Mouse (Mus musculus) G1E (cell line): Measurements from ENCODE around the gene Zcchc4. TPM values are rescaled to one million over a fixed set of nuclear protein-coding genes. Genes with fewer than 3 reads are reported as not detected.

Experiments
- ATAC-seq: 2 replicates; pipeline ENCODE4 v1.8.0; 2016; ENCODE audit warnings: mild to moderate bottlenecking; ENCODE audit not compliant: insufficient number of reproducible peaks, poor library complexity, low FRiP score, severe bottlenecking; ENCODE audit errors: extremely low read depth
- DNase-seq: peaks from one replicate; pipeline ENCODE4 v3.0.0; 2012; ENCODE audit warnings: low spot score
- H3K27me3 ChIP-seq: 2 replicates; pipeline ENCODE4 v1.6.1; 2012; ENCODE audit warnings: mild to moderate bottlenecking, low read length, inconsistent platforms; ENCODE audit not compliant: insufficient read depth
- H3K36me3 ChIP-seq: replicated peaks from 2 replicates; pipeline ENCODE3; 2012; ENCODE audit warnings: mild to moderate bottlenecking, inconsistent platforms
- H3K4me1 ChIP-seq: 2 replicates; pipeline ENCODE4 v1.6.1; 2012; ENCODE audit warnings: low read depth, low read length, inconsistent platforms, mixed read lengths; ENCODE audit not compliant: insufficient read depth
- H3K4me3 ChIP-seq: 2 replicates; pipeline ENCODE4 v1.5.1; 2012; ENCODE audit warnings: low read depth, mild to moderate bottlenecking, inconsistent platforms, low read length, moderate library complexity, mixed read lengths
- H3K9me3 ChIP-seq: replicated peaks from 2 replicates; pipeline ENCODE4 v1.6.1; 2012; ENCODE audit warnings: inconsistent platforms
- CTCF ChIP-seq: IDR thresholded peaks from 2 replicates; pipeline ENCODE4 v1.5.1; 2012; ENCODE audit warnings: low read depth, low read length, inconsistent platforms, mixed read lengths
- GATA1 ChIP-seq: IDR thresholded peaks from 2 replicates; pipeline ENCODE4 v1.6.1; 2012; ENCODE audit warnings: borderline replicate concordance, low read length, inconsistent platforms, mixed read lengths
- GATA2 ChIP-seq: IDR thresholded peaks from 2 replicates; pipeline ENCODE4 v1.6.1; 2012; ENCODE audit warnings: low read depth, low read length, inconsistent platforms, borderline replicate concordance
- POLR2AphosphoS5 ChIP-seq: IDR thresholded peaks from 2 replicates; pipeline ENCODE4 v1.6.1; 2012; ENCODE audit warnings: low read depth, low read length, inconsistent platforms; ENCODE audit not compliant: insufficient replicate concordance
- TAL1 ChIP-seq: conservative IDR thresholded peaks from 2 replicates; pipeline ENCODE4 v1.6.1; 2012; ENCODE audit warnings: low read depth, low read length, inconsistent platforms, mixed read lengths
- polyA plus RNA-seq: library from polyadenylated mRNA; stranded (reverse); fragments of >175 nt; gene quantifications from 2 replicates; pipeline ENCODE4 v1.2.3, GENCODE M21; 2012
- total RNA-seq, 2 experiments: library from RNA; stranded (forward) in 1 of 2; stranded (reverse) in 1 of 2; fragments of 200-1000 nt in 1 of 2; fragments of >200 nt in 1 of 2; fragmentation: Nextera tagmentation in 1 of 2; gene quantifications; 2 replicates each; pipeline ENCODE4 v1.2.3; 2014 to 2017

Gene Zcchc4
- total and polyA plus RNA-seq, 3 experiments, result 12.4 to 76.8 (median 48.1) TPM

- ATAC-seq (no peak), DNase-seq (no peak)
- Histone ChIP-seq H3K4me1 (peaks cover 45% of the 10 kb centered on the region), H3K9me3 (no peaks in the 10 kb centered on the region), H3K36me3 (peaks cover 28% of the 10 kb centered on the region), H3K27me3 (no peaks in the 10 kb centered on the region), H3K4me3 (peak overlapping the region; percentile 98; the same call in 1 of the 2 replicates)
- no peak for TF ChIP-seq GATA1
- TF ChIP-seq CTCF, result no peak
- no peak for TF ChIP-seq POLR2AphosphoS5
- no peak for TF ChIP-seq GATA2
Measured at GRCm38 (mm10) chr5:52783957-52784356, 8.7 kb downstream of the Zcchc4 start.

GRCm38 (mm10) chr5:52786556-52787322, 11.5 kb downstream of the Zcchc4 start:
- Histone ChIP-seq H3K4me3 (peak overlapping the region; percentile 53; the same call in 1 of the 2 replicates), H3K9me3 (no peaks in the 10 kb centered on the region), H3K4me1 (peaks cover 59% of the 10 kb centered on the region), H3K36me3 (peaks cover 52% of the 10 kb centered on the region), H3K27me3 (no peaks in the 10 kb centered on the region)
- DNase-seq, result peak; percentile 32
- peak; percentile 87 for ATAC-seq
- no peak for TF ChIP-seq GATA1
- TF ChIP-seq POLR2AphosphoS5, result no peak
- TF ChIP-seq CTCF, result no peak
- no peak for TF ChIP-seq TAL1
- no peak for TF ChIP-seq GATA2

GRCm38 (mm10) chr5:52793230-52793629, 18.0 kb downstream of the Zcchc4 start:
- Histone ChIP-seq H3K9me3 (no peaks in the 10 kb centered on the region), H3K36me3 (peaks cover 90% of the 10 kb centered on the region)
- no peak for ATAC-seq

DNA sequence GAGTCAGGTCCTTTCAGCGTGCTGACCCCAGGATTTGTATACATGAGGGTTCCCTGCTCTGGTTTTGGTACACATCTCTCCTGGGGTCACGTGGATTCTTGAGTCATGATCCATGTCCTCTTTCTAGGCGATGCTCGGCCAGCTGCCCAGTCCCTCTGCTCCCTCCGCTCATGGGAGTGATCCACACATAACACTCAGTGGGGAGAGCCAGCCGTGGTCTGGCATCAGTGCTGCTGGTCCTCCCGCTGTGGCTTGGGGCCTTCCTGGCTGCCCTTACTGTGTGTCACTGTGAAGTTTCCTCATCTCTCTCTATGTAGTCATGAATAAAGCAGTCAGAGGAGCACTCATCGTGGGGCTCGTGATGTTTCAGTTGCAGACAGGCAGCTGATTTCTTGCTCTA, 18.9 kb downstream of the Zcchc4 start:
- no peaks in the 10 kb centered on the region for H3K9me3 ChIP-seq
- no peak for TF ChIP-seq GATA1
- no peak for TF ChIP-seq GATA2
- DNase-seq (no peak), ATAC-seq (no peak)
- H3K4me3 ChIP-seq, result no peak overlapping the region
- H3K4me1 ChIP-seq, result peaks cover 34% of the 10 kb centered on the region
- H3K36me3 ChIP-seq, result peaks cover 86% of the 10 kb centered on the region
- no peaks in the 10 kb centered on the region for H3K27me3 ChIP-seq

More at GRCm38 (mm10) chr5:52793230-52793629, 18.0 kb downstream of the Zcchc4 start:
- H3K4me3 ChIP-seq, result no peak overlapping the region
- no peaks in the 10 kb centered on the region for H3K27me3 ChIP-seq
- no peak for DNase-seq
- peaks cover 40% of the 10 kb centered on the region for H3K4me1 ChIP-seq
- TF ChIP-seq POLR2AphosphoS5 (no peak), CTCF (no peak), GATA1 (no peak), TAL1 (no peak), GATA2 (no peak)

DNA sequence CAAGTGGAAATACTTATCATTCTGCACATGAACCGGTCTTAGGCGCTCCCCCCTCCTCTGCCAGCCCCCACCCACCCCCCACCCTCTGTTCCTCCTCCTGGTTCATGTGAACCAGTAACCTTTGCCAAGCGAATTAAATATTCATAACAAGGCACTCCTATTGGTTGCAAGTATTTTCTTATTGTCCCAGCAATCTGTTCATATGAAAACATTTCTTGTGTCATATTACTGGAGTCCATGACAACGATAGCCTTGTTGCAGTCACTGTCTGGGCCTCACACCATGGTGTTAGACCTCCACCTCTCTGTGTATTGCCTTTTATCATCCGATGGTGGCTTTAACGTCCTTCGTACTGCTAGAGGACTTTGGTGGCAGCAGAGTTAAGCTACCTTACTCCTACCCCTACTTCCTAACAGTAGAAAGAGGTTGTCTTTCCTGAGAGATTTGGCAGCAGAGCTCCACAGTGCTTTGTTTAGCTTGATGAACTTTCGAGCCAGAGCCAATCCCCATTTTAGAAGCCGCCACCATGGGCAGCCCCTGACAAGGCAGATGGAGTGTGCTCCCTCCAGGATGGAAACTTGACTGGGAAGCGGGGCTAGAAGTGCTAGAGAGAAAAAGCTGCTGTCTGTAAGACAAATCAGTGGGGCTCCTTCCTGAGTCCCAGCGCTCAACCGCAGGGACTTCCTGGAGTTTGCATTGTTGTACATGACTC, 24.2 kb downstream of the Zcchc4 start:
- TF ChIP-seq GATA2 (no peak), CTCF (no peak), POLR2AphosphoS5 (no peak)
- no peaks in the 10 kb centered on the region for H3K9me3 ChIP-seq
- H3K27me3 ChIP-seq, result no peaks in the 10 kb centered on the region
- ATAC-seq, result no peak
- DNase-seq, result no peak
- H3K4me3 ChIP-seq, result no peak overlapping the region
- peaks cover 9% of the 10 kb centered on the region for H3K4me1 ChIP-seq
- peaks cover 77% of the 10 kb centered on the region for H3K36me3 ChIP-seq

- Histone ChIP-seq H3K4me1 (peaks cover 22% of the 10 kb centered on the region), H3K4me3 (no peak overlapping the region; the same call in 1 of the 2 replicates), H3K36me3 (peaks cover 83% of the 10 kb centered on the region), H3K27me3 (no peaks in the 10 kb centered on the region), H3K9me3 (no peaks in the 10 kb centered on the region)
- DNase-seq, result no peak
- TF ChIP-seq POLR2AphosphoS5, result no peak
- no peak for TF ChIP-seq GATA2
- no peak for TF ChIP-seq CTCF
- no peak for TF ChIP-seq GATA1
- no peak for TF ChIP-seq TAL1
- no peak for ATAC-seq
Measured at GRCm38 (mm10) chr5:52805801-52806200, 30.6 kb downstream of the Zcchc4 start.
